Mouse (Mus musculus): ENCODE data around the gene Akap8. TPM values are rescaled to one million over a fixed set of nuclear protein-coding genes. Genes with fewer than 3 reads are reported as not detected.
A peak's percentile ranks its signal among the peaks of the same experiment; 100 is the strongest.

Gene Akap8
- polyA plus RNA-seq, 1 experiment from 2014 or later, result 62.7 TPM

GRCm38 (mm10) chr17:32313892-32314291 lies 7.1 kb downstream of the Akap8 start:
- Histone ChIP-seq H3K9me3 (ENCODE audit: control insufficient read depth, low read length) (no peaks in the 10 kb centered on the region), H3K36me3 (ENCODE audit: control insufficient read depth, insufficient read depth, low read length) (peaks cover 97% of the 10 kb centered on the region), H3K9ac (ENCODE audit: low read depth, low read length) (no peak overlapping the region), H3K27me3 (ENCODE audit: control insufficient read depth, insufficient read depth, low read length) (no peaks in the 10 kb centered on the region), H3K4me3 (ENCODE audit: low read length) (no peak overlapping the region), H3K4me2 (replicated peaks; ENCODE audit: low read depth, low read length) (no peak overlapping the region), H3K27ac (ENCODE audit: low read depth, low read length) (no peak overlapping the region), H3K4me1 (ENCODE audit: control insufficient read depth, insufficient read depth, low read length) (peaks cover 5% of the 10 kb centered on the region)
- 82% methylated on average over 5 of the region's 5 CpGs for WGBS
- no peak for ATAC-seq (ENCODE audit: low FRiP score, low TSS enrichment)

- Histone ChIP-seq H3K4me3 (ENCODE audit: low read length) (no peak overlapping the region), H3K9ac (ENCODE audit: low read depth, low read length) (no peak overlapping the region), H3K4me2 (replicated peaks; ENCODE audit: low read depth, low read length) (no peak overlapping the region), H3K36me3 (ENCODE audit: control insufficient read depth, insufficient read depth, low read length) (peaks cover 100% of the 10 kb centered on the region), H3K27me3 (ENCODE audit: control insufficient read depth, insufficient read depth, low read length) (no peaks in the 10 kb centered on the region), H3K4me1 (ENCODE audit: control insufficient read depth, insufficient read depth, low read length) (no peaks in the 10 kb centered on the region), H3K9me3 (ENCODE audit: control insufficient read depth, low read length) (no peaks in the 10 kb centered on the region), H3K27ac (ENCODE audit: low read depth, low read length) (no peak overlapping the region)
- WGBS, result 94% methylated on average over 8 of the region's 8 CpGs
- ATAC-seq (ENCODE audit: low FRiP score, low TSS enrichment), result no peak
Measured at GRCm38 (mm10) chr17:32312801-32313200, 8.2 kb downstream of the Akap8 start.

GRCm38 (mm10) chr17:32307963-32308362 lies 13.1 kb downstream of the Akap8 start:
- Histone ChIP-seq H3K36me3 (ENCODE audit: control insufficient read depth, insufficient read depth, low read length) (peaks cover 95% of the 10 kb centered on the region), H3K9me3 (ENCODE audit: control insufficient read depth, low read length) (no peaks in the 10 kb centered on the region), H3K4me2 (replicated peaks; ENCODE audit: low read depth, low read length) (no peak overlapping the region), H3K4me3 (ENCODE audit: low read length) (no peak overlapping the region), H3K4me1 (ENCODE audit: control insufficient read depth, insufficient read depth, low read length) (no peaks in the 10 kb centered on the region), H3K27ac (ENCODE audit: low read depth, low read length) (no peak overlapping the region), H3K9ac (ENCODE audit: low read depth, low read length) (no peak overlapping the region), H3K27me3 (ENCODE audit: control insufficient read depth, insufficient read depth, low read length) (no peaks in the 10 kb centered on the region)
- 94% methylated on average over 4 of the region's 4 CpGs for WGBS
- ATAC-seq (ENCODE audit: low FRiP score, low TSS enrichment), result no peak

GRCm38 (mm10) chr17:32298125-32298524 lies 22.9 kb downstream of the Akap8 start:
- Histone ChIP-seq H3K27ac (ENCODE audit: low read depth, low read length) (no peak overlapping the region), H3K9me3 (ENCODE audit: control insufficient read depth, low read length) (no peaks in the 10 kb centered on the region), H3K9ac (ENCODE audit: low read depth, low read length) (no peak overlapping the region), H3K36me3 (ENCODE audit: control insufficient read depth, insufficient read depth, low read length) (no peaks in the 10 kb centered on the region), H3K27me3 (ENCODE audit: control insufficient read depth, insufficient read depth, low read length) (no peaks in the 10 kb centered on the region), H3K4me3 (ENCODE audit: low read length) (no peak overlapping the region), H3K4me2 (replicated peaks; ENCODE audit: low read depth, low read length) (no peak overlapping the region), H3K4me1 (ENCODE audit: control insufficient read depth, insufficient read depth, low read length) (no peaks in the 10 kb centered on the region)
- WGBS, result 86% methylated on average over 1 of the region's 1 CpGs
- no peak for ATAC-seq (ENCODE audit: low FRiP score, low TSS enrichment)

GRCm38 (mm10) chr17:32295901-32296300 lies 25.1 kb downstream of the Akap8 start:
- no peaks in the 10 kb centered on the region for H3K4me1 ChIP-seq (ENCODE audit: control insufficient read depth, insufficient read depth, low read length)
- H3K36me3 ChIP-seq (ENCODE audit: control insufficient read depth, insufficient read depth, low read length), result no peaks in the 10 kb centered on the region
- H3K27ac ChIP-seq (ENCODE audit: low read depth, low read length), result no peak overlapping the region
- 88% methylated on average over 2 of the region's 2 CpGs for WGBS
- H3K27me3 ChIP-seq (ENCODE audit: control insufficient read depth, insufficient read depth, low read length), result no peaks in the 10 kb centered on the region
- H3K9ac ChIP-seq (ENCODE audit: low read depth, low read length), result no peak overlapping the region
- no peaks in the 10 kb centered on the region for H3K9me3 ChIP-seq (ENCODE audit: control insufficient read depth, low read length)
- ATAC-seq (ENCODE audit: low FRiP score, low TSS enrichment), result no peak
- H3K4me2 ChIP-seq (replicated peaks; ENCODE audit: low read depth, low read length), result no peak overlapping the region
- H3K4me3 ChIP-seq (ENCODE audit: low read length), result no peak overlapping the region

GRCm38 (mm10) chr17:32295160-32295559 lies 25.9 kb downstream of the Akap8 start:
- no peaks in the 10 kb centered on the region for H3K36me3 ChIP-seq (ENCODE audit: control insufficient read depth, insufficient read depth, low read length)
- no peak overlapping the region for H3K4me2 ChIP-seq (replicated peaks; ENCODE audit: low read depth, low read length)
- no peak overlapping the region for H3K9ac ChIP-seq (ENCODE audit: low read depth, low read length)
- no peak overlapping the region for H3K4me3 ChIP-seq (ENCODE audit: low read length)
- H3K27me3 ChIP-seq (ENCODE audit: control insufficient read depth, insufficient read depth, low read length), result no peaks in the 10 kb centered on the region
- ATAC-seq (ENCODE audit: low FRiP score, low TSS enrichment), result no peak
- H3K9me3 ChIP-seq (ENCODE audit: control insufficient read depth, low read length), result no peaks in the 10 kb centered on the region
- H3K4me1 ChIP-seq (ENCODE audit: control insufficient read depth, insufficient read depth, low read length), result no peaks in the 10 kb centered on the region
- H3K27ac ChIP-seq (ENCODE audit: low read depth, low read length), result no peak overlapping the region
- 78% methylated on average over 4 of the region's 4 CpGs for WGBS

- ATAC-seq (ENCODE audit: low FRiP score, low TSS enrichment), result no peak
- Histone ChIP-seq H3K27ac (ENCODE audit: low read depth, low read length) (peak overlapping the region; percentile 99; the same call in 1 of the 2 replicates), H3K9me3 (ENCODE audit: control insufficient read depth, low read length) (no peaks in the 10 kb centered on the region), H3K9ac (ENCODE audit: low read depth, low read length) (peak overlapping the region; percentile 98), H3K4me2 (replicated peaks; ENCODE audit: low read depth, low read length) (peak overlapping the region; percentile 70), H3K36me3 (ENCODE audit: control insufficient read depth, insufficient read depth, low read length) (no peaks in the 10 kb centered on the region), H3K4me1 (ENCODE audit: control insufficient read depth, insufficient read depth, low read length) (peaks cover 24% of the 10 kb centered on the region), H3K27me3 (ENCODE audit: control insufficient read depth, insufficient read depth, low read length) (no peaks in the 10 kb centered on the region), H3K4me3 (ENCODE audit: low read length) (peak overlapping the region; percentile 97)
- 56% methylated on average over 6 of the region's 6 CpGs for WGBS
Measured at GRCm38 (mm10) chr17:32285138-32285670, 35.8 kb downstream of the Akap8 start.

- peak within 1 kb of the TSS; percentile 97 for H3K4me3 ChIP-seq (ENCODE audit: low read length)
- WGBS, result under 1% methylated on average over 49 of the region's 100 CpGs
- H3K27me3 ChIP-seq (ENCODE audit: control insufficient read depth, insufficient read depth, low read length), result no peaks in the 10 kb centered on the region
- peaks cover 24% of the 10 kb centered on the region for H3K4me1 ChIP-seq (ENCODE audit: control insufficient read depth, insufficient read depth, low read length)
- peak within 1 kb of the TSS; percentile 98 for H3K9ac ChIP-seq (ENCODE audit: low read depth, low read length)
- ATAC-seq (ENCODE audit: low FRiP score, low TSS enrichment), result peak; percentile 88
- peak within 1 kb of the TSS; percentile 99 for H3K27ac ChIP-seq (ENCODE audit: low read depth, low read length)
- H3K36me3 ChIP-seq (ENCODE audit: control insufficient read depth, insufficient read depth, low read length), result no peaks in the 10 kb centered on the region
- H3K4me2 ChIP-seq (replicated peaks; ENCODE audit: low read depth, low read length), result peak within 1 kb of the TSS; percentile 70
- no peaks in the 10 kb centered on the region for H3K9me3 ChIP-seq (ENCODE audit: control insufficient read depth, low read length)
Measured at GRCm38 (mm10) chr17:32284262-32285137, 36.5 kb downstream of the Akap8 start, which contains the start of gene Brd4. Gene Brd4 (minus strand): TSS chr17:32284722.

- H3K9ac ChIP-seq (ENCODE audit: low read depth, low read length), result peak overlapping the region; percentile 98
- peaks cover 24% of the 10 kb centered on the region for H3K4me1 ChIP-seq (ENCODE audit: control insufficient read depth, insufficient read depth, low read length)
- H3K27me3 ChIP-seq (ENCODE audit: control insufficient read depth, insufficient read depth, low read length), result no peaks in the 10 kb centered on the region
- no peaks in the 10 kb centered on the region for H3K9me3 ChIP-seq (ENCODE audit: control insufficient read depth, low read length)
- peak overlapping the region; percentile 99 for H3K27ac ChIP-seq (ENCODE audit: low read depth, low read length)
- under 1% methylated on average over 28 of the region's 41 CpGs for WGBS
- peak overlapping the region; percentile 70 for H3K4me2 ChIP-seq (replicated peaks; ENCODE audit: low read depth, low read length)
- H3K4me3 ChIP-seq (ENCODE audit: low read length), result peak overlapping the region; percentile 97
- peak; percentile 70 for ATAC-seq (ENCODE audit: low FRiP score, low TSS enrichment)
- H3K36me3 ChIP-seq (ENCODE audit: control insufficient read depth, insufficient read depth, low read length), result no peaks in the 10 kb centered on the region
Measured at GRCm38 (mm10) chr17:32283771-32284221, 37.2 kb downstream of the Akap8 start.
